Mouse (Mus musculus) MN1 (cell line): Measurements from ENCODE around the gene Olfr896-ps1.

Source experiments
- DNase-seq: peaks from one replicate; pipeline ENCODE4 v3.0.0-alpha.2; 2016; ENCODE audit warnings: low spot score

Gene Olfr896-ps1

DNA sequence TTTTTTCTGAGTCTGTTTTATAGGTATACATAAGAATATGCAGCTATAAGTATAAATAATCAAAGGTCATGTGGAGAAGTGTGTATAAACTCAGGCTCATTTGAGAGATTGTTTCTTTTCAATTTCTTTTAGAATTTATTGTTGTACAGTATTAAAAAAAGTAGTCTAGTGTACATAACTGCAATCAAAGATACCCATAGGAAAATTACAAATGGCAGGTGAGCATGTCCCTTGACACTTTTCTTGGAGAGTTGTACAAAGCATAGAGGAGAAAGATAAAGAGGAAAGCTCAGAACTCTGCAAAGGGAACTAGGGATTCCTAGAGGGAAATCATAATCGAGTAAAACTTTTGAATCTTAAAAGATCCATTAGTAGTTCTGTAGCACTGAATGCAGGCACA lies at the start of gene Olfr896-ps1:
Gene Olfr896-ps1 (plus strand): TSS at position 301 of the 400 bp plus-strand sequence.
- no peak for DNase-seq

DNA sequence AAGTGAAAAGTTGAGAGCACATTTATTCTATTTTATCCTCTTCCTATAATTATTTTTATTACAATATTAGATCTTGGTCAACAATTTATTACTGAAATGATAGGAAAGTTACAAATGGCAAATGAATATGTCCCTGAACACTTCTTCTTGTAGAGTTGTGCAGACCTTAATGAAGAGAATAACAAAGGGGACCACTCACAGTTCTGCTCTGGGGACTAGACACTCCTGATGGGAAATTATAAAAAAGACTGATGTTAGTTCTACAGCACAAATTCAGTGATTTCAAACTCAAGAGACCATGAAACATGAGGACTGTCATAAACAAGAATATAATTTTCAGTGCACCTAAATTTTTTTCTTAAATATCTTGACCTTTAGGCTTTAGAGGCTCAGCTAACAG lies 38.4 kb upstream of the Olfr896-ps1 start, which contains the start of gene Olfr143:
Gene Olfr143 (plus strand): TSS at position 301 of the 400 bp plus-strand sequence.
- DNase-seq, result no peak

DNA sequence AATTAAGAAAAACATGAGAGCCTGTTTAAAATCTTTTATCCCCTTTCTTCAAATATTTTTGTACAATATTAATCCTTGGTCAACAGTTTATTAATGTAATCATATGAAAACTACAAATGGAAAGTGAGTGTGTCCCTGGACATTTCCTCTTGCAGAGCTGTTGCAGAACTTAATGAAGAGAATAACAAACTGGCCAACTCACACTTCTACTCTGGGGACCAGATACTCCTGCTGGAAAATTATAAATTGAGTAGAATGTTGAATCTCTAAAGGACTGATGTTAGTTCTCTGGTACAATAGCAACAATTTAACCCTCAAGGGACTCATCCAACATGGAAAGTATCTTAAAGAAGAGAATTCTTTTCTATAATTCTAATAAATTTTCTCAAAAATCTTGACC lies 23.4 kb upstream of the Olfr896-ps1 start, which contains the start of gene Olfr895:
Gene Olfr895 (plus strand): TSS at position 301 of the 400 bp plus-strand sequence.
- DNase-seq, result no peak

DNA sequence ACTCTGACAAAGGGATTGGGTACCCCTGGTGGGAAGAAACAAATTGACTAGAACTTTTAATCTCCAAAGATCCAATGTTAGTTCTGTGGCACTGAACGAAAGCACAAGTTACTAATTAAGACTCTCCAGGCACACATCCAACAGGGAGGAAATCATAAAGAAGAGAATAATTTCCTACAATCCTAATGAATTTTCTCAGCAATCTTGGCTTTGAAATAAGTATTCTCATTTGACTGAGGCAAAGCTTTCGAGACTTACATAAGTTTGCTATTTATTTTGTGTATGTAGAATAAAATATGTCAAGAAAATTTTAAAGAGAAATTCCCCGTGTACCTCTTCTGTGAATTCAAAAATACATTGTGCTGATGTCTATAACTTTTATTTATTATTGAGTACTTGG lies 37.9 kb downstream of the Olfr896-ps1 start, which contains the start of gene Olfr25:
Gene Olfr25 (plus strand): TSS at position 301 of the 400 bp plus-strand sequence.
- no peak for DNase-seq
